Mouse (Mus musculus): ENCODE results near the gene Enho. TPM values are rescaled to one million over a fixed set of nuclear protein-coding genes. Genes with fewer than 3 reads are reported as not detected.

Gene Enho
- polyA plus RNA-seq, 1 experiment = not detected

- TF ChIP-seq GATA1 (IDR thresholded peaks at IDR 0.05; ENCODE audit: low read length) = no peak
These were observed 3.1 kb downstream of the Enho start for GRCm38 (mm10) chr4:41636882-41637635.

- no peak for TF ChIP-seq GATA1 (IDR thresholded peaks at IDR 0.05; ENCODE audit: low read length)
These were observed 3.8 kb downstream of the Enho start for GRCm38 (mm10) chr4:41636366-41636765.

DNA sequence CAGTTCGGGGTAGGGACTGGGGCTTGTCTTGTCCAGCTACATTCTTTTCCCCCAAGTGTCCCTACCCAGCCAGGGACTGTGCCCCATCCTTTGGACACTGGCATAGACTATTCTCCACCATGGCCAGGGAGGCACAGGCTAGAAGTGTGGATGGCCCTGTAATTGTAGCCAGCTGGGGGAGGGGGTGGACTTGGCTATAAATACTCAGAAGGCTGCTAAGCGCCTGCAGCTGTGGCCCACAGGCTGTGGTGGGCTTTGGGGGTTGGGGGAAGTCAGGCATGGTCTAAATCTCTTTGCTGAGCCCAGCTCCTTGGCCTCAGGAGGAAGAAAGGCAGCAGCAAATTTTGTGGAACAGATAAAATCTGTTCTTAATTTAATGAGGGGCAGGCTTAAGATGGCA is 4.2 kb downstream of the Enho start:
- no peak for TF ChIP-seq GATA1 (IDR thresholded peaks at IDR 0.05; ENCODE audit: low read length)

DNA sequence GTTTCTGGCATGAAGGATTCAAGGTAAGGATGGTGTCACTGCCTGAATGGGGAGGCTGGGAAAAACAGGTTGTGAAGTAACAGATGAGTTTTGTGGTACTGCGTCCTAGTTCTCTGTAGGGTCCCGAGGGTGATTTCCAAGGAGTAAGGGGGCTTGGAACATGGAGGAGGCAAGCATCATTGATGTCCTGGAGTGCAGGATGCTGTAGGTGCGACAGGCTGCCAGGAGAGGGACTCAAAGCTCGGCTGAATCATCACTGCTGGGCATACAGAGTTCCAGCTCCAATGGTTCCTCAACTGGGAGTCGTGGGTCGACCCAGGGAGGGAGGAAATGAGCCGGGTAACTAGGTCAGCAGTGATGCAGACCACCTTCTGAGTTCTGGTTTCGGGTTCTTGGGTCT is 4.9 kb downstream of the Enho start:
- TF ChIP-seq GATA1 (IDR thresholded peaks at IDR 0.05; ENCODE audit: low read length) = no peak

- TF ChIP-seq GATA1 (IDR thresholded peaks at IDR 0.05; ENCODE audit: low read length) = no peak
These were observed 5.5 kb downstream of the Enho start for GRCm38 (mm10) chr4:41634631-41635030.

DNA sequence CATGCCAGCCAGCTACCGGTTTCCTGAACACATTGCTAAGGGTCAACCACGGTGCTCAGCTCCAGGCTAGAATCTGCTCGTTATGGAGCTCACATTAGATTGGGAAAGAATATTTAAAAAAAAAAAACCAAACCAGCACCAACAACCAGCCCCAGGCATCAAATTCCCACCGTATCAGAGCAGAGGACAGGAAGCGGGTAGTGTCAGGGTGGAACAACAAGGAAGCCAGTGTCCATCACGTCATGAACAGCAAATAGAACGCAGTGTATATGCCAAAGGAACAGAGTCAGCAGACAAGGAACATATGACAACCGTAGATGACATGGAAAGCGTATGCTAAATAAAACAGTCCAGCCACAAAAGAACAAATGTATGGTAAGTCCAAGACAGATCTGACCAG is 7.1 kb downstream of the Enho start:
- no peak for TF ChIP-seq GATA1 (IDR thresholded peaks at IDR 0.05; ENCODE audit: low read length)

- no peak for TF ChIP-seq GATA1 (IDR thresholded peaks at IDR 0.05; ENCODE audit: low read length)
These were observed 8.7 kb downstream of the Enho start for GRCm38 (mm10) chr4:41631390-41631789.

DNA sequence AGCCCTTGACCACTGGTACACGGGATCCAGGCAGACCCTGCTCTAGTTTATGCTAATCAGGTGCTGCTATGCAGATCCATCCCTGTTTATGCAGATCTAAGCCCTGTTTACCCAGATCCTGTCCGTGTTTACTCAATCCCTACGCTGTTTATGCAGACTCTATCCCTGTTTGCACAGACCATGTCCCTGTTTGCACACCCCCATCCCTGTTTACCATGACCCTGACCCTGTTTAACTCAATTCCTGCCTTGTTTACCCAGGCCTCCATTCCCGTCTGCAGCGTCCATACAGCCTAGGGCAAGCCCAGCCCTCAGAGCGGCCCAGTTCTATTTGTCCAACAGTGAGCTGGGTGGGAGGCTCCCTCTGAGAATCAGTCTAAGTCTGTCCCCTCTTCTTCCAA is 9.9 kb downstream of the Enho start:
- TF ChIP-seq GATA1 (IDR thresholded peaks at IDR 0.05; ENCODE audit: low read length) = no peak

DNA sequence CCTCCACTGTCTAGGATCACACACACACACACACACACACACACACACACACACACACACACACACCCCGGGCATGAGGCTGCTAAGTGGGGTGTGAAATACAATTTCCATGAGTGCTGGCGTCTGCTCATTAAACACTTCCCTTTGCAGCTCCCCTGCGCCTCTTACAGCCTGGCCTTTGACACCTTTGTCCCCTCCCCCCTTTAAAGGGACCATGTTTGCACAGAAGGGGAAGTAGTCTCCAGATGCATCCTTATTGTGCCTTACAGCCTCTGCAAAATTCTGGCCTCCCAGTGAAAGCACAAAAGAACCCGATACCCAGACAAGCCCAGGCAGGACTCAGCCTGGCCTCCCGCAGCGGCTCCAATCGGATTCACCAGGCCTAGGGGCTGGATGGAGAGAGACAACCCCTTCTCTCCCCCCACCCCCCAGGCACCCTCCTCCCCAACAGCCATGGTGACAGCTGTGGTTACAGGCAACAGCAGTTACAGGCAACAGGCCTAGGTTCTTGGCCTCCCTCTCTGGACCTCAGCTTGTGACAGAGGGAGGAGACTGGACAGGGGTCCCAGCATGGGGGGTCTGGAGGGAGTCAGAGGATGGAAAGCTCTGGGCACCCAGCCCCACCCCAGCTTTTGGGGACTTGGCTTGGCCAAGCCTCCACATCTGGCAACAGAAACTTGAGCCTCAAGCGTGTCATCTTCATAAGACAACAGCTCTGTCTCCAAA is 11.8 kb downstream of the Enho start:
- no peak for TF ChIP-seq GATA1 (IDR thresholded peaks at IDR 0.05; ENCODE audit: low read length)

DNA sequence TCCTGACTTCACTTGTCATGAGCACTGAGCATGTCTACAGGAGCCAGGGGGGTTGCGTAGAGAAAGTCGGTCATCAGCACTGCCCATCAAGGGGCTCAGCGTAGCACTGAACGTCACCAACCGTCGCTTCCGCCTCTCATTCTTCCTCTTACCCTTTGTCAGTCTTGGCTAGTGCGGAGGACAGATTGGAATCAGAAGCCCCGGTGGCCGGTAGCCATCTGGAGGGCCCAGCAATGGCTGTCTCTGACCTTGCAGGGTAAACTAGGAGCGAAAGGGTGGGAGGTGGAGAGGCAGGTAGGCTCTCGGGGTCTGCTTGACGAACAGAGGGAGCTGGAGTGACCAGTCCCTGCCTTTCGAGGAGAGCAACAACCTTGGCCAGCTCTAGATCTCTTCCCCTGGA is 18.1 kb downstream of the Enho start:
- no peak for TF ChIP-seq GATA1 (IDR thresholded peaks at IDR 0.05; ENCODE audit: low read length)

DNA sequence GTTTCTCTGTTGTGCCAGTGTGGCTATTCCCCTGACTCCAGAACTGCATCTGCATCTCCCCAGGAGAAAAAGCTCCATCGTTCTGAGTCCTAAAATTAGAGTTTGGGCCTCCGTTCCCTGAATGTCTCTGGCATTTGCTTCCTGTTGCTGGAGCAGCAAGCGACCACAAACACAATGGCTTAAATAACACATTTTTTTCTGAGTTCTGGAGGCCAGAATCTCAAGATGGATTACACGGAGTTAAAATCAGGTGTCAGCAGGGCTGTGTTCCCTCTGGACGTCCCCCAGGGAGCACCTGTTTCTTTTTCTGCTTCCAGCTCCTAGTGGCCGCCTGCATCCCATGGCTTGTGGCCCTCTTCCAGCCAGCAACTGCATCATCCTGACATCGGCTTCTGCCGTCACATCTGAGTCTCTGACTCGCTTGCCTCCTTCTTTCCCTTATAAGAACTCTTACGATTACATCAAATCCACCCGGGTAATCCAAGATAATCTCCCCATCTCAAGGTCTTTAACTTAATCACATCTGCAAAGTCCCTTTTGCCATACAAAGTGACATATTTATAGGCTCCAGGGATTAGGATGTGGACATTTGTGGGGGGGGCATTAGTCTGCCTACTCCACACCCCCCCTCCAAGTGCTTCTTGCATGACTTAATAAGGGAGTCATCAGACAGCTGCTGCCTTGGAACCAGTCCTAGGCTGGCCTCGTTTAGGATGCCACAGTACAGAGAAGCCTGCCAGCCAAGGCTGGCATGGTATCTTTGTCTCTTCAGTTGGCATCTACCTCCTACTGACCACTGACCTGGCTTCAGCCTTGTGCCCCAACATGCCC is 21.0 kb downstream of the Enho start:
- no peak for TF ChIP-seq GATA1 (IDR thresholded peaks at IDR 0.05; ENCODE audit: low read length)

GRCm38 (mm10) chr4:41615661-41616599 is 24.2 kb downstream of the Enho start:
- TF ChIP-seq GATA1 (IDR thresholded peaks at IDR 0.05; ENCODE audit: low read length) = no peak

GRCm38 (mm10) chr4:41614156-41614555 is 26.0 kb downstream of the Enho start:
- no peak for TF ChIP-seq GATA1 (IDR thresholded peaks at IDR 0.05; ENCODE audit: low read length)

DNA sequence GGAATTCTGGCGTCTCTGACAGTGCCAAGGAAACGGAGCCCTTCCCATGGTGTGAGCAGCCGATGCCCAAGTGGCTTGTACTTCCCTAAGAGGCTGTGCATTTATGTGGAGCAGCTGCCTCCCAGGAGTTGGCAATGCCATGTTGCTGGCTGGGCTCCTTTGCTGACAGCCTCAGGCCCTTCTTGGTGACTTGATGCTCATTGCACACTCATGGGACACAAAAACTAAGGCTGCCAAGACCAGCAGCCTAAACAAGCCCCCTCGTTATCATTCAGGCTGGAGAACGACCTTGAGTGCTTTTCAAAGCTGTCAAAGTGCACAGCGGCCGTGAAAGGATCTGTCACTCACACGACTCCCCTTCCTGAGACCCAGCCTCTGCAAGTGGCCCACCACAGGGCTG is 28.0 kb downstream of the Enho start:
- TF ChIP-seq GATA1 (IDR thresholded peaks at IDR 0.05; ENCODE audit: low read length) = no peak

GRCm38 (mm10) chr4:41610594-41610980 is 29.5 kb downstream of the Enho start:
- TF ChIP-seq GATA1 (IDR thresholded peaks at IDR 0.05; ENCODE audit: low read length) = no peak
